Mouse (Mus musculus) MEL-GATA-1-ER (cell line): ENCODE measurements at regions not wholly inside any gene's neighbourhood (a gene's known extent, or its start where the extent isn't known, plus 50 kb on each side); places are given as distances from the start of the nearest gene placed in this dataset.

Experiments
- DNase-seq: peaks from one replicate; pipeline ENCODE4 v3.0.0-alpha.2; 2012; ENCODE audit warnings: low read depth; ENCODE audit errors: extremely low read depth

GRCm38 (mm10) chr17:47065307-47065901 is 55.0 kb upstream of the Ubr2 start:
- no peak for DNase-seq

GRCm38 (mm10) chr17:47064592-47065306 is 54.4 kb upstream of the Ubr2 start:
- no peak for DNase-seq

GRCm38 (mm10) chr17:47064006-47064405 is 53.6 kb upstream of the Ubr2 start:
- no peak for DNase-seq

GRCm38 (mm10) chr17:47061031-47061620 is 50.8 kb upstream of the Ubr2 start:
- DNase-seq = no peak
